Mouse (Mus musculus): ENCODE data around the gene Idh2.
A peak's percentile ranks its signal among the peaks of the same experiment; 100 is the strongest.

Idh2 gene

DNA sequence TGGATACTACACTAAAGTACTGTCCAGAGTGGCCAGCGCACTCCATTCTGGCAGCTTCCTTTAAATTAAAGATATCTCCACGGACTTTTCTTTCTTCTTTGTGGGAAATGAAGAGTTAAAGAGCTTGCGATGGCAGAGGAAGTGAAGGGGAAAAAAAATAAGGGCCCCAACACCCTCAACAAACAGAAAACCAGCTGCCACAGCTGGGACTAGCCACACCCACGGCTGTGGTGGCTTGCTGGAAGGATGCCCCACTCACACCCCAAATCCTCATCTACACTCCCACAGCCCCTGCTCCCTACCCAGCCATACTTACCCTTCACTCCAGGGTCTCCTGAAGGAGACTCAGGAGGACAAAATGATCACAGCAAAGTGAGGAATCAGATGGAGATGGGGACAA lies 7.9 kb upstream of the Idh2 start:
- DNase-seq (ENCODE audit: low read depth, low spot score) = no peak

DNA sequence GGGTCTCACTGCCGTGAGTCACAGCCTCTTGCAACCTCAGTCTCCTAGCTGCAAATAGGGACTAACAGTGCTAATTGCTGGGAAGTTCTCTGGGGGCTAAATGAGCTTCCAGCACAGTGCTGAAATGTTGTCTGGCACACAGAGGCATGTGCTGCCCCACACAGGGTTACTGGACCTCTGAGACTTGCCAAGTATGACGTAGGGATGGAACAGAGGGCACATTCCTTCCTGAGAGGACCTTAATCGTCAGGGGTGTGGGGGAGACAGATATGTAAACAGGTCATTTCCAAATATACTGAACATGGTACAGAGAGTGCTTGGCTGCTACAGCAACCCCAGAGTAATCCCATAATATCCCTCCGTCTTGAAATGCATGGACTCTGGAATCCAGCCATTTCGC lies 5.9 kb upstream of the Idh2 start:
- no peak for DNase-seq (ENCODE audit: low read depth, low spot score)

DNA sequence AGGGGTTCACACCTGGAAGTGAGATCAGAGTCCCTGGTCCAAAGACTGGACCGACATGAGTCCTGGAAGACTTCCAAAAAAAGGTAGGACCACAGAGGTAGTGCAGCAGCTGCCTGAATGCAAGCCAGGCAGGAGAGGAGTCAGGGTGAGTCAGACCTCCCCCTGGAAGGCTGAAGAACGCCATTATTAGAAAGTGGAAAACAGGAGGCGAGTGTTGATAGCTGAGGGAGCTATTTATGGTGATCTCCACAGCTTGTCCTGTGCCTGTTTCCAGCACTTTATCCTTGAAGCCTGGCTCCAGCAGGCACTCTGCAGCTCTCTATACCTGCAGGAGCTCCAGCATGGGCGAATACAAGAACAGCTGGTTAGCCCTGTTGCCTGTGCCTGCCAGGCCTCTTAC lies 4.0 kb upstream of the Idh2 start:
- DNase-seq (ENCODE audit: low read depth, low spot score) = no peak

DNA sequence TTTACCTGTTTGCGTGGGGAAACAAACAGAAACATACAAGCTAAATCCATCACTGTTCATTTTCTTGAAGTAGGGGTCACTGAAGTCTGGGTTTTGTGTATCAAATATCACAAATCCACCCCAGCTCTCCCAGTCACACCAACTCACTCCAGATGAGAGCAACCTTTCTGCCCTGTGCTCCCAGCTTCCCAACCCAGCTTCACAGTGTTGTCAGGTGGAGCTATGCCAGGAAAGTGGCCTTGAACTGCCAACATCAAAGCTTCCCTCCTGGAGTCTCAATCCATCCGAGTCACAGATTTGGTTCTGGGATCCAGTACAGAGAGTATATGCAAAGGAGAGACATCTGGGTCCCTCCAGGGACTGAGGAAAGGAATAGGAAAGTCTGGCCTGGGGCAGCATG lies 966 bp upstream of the Idh2 start:
- DNase-seq (ENCODE audit: low read depth, low spot score) = no peak

GRCm38 (mm10) chr7:80114451-80115223 lies 555 bp downstream of the Idh2 start:
- peak; percentile 54 for DNase-seq (ENCODE audit: low read depth, low spot score)

DNA sequence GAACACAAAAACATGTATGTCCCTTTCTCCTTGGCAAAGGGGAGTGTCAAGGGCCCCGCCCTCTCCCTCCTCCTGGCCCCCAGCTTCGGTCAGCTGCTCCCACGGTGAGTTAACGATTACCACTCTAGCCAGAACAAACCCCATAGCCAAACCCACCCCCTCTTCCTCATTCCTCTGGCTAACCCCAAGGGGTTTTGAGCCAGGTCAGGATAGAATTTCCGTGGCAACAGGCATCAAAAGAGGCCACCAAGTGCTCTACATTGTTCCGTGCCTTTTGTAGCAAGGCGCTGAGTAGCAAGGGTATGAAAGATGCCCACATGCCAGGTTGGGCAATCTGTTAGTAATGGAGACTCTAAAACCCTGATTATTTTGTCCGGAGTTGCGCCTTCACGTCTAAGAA lies 1.2 kb downstream of the Idh2 start:
- DNase-seq (ENCODE audit: low read depth, low spot score) = peak; percentile 53

GRCm38 (mm10) chr7:80111066-80112045 lies 3.8 kb downstream of the Idh2 start:
- DNase-seq (ENCODE audit: low read depth, low spot score) = no peak

- no peak for DNase-seq (ENCODE audit: low read depth, low spot score)
These were observed 8.8 kb downstream of the Idh2 start for GRCm38 (mm10) chr7:80106441-80106840.

DNA sequence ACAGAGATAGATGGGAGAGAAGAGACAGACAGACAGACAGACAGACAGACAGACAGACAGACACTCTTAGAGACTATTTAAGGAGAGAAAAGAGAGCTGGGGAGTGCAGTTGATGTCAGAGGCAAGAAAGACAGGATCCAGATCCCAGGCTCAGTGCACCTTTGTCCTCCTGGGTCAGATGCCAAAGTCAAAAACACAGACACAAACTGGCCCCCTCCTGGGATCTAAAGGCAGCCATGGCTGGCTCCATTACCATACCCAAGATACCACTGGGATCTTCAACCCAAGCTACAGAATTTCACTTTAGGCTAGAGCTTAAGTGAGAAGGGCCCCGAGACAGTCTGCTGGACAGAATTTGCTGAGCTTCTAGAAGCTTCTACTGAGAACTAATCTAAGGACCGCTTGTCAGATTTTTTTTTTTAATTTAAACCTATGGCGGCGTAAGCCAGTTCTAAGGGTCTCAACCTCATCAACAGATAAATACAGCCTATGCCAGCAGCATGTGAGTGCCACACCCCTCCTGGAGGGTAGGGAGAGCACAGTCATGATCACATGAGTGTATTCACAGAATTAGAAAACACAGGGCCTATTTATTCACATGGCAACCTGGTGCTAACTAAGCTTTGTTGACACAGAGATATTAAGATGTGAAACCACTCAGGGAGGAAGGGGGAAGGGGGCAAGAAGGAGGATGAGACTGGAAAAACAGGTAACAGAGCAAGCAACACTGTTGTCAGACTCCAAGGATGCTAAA lies 9.4 kb downstream of the Idh2 start:
- no peak for DNase-seq (ENCODE audit: low read depth, low spot score)

- DNase-seq (ENCODE audit: low read depth, low spot score) = no peak
These were observed 11.9 kb downstream of the Idh2 start for GRCm38 (mm10) chr7:80103335-80103734.

GRCm38 (mm10) chr7:80098389-80098976 lies 16.7 kb downstream of the Idh2 start:
- DNase-seq (ENCODE audit: low read depth, low spot score) = no peak

GRCm38 (mm10) chr7:80095598-80096309 lies 19.4 kb downstream of the Idh2 start:
- DNase-seq (ENCODE audit: low read depth, low spot score) = no peak

GRCm38 (mm10) chr7:80094481-80094880 lies 20.7 kb downstream of the Idh2 start:
- DNase-seq (ENCODE audit: low read depth, low spot score) = no peak

DNA sequence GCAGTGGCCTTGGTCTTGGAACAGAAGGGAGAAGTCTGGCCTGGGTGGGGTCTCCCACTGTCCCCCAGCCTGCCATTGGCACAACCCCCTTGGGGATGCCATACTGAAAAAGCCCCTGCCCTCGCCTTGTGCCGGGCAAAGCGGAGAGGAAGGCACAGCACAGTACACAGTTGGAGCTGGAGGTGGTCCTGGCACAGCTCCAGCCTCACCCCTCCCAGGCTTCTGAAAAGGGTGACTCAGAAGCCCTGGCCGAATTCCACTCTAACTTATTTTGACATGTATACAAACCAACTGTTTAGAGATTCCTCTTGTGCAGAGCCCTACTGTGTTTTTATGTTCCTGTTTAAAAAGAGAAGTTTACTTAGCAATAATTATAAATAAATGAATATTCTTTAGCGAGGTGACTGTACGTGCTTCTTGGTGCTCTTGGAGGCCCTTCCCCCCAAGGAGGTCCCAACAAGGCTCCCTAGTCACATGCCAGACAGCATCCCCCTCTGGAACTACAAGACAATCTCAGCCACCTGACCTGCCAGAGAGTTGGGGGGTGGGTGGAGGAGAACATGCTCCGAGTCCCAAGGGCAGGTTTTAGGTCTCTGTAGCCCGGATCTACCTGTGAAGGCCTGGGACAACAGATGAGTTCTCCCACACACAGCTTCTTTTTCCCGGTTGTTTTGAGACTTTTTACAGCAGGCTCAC lies 22.7 kb downstream of the Idh2 start:
- no peak for DNase-seq (ENCODE audit: low read depth, low spot score)

- no peak for DNase-seq (ENCODE audit: low read depth, low spot score)
These were observed 23.4 kb downstream of the Idh2 start for GRCm38 (mm10) chr7:80091866-80092210.

DNA sequence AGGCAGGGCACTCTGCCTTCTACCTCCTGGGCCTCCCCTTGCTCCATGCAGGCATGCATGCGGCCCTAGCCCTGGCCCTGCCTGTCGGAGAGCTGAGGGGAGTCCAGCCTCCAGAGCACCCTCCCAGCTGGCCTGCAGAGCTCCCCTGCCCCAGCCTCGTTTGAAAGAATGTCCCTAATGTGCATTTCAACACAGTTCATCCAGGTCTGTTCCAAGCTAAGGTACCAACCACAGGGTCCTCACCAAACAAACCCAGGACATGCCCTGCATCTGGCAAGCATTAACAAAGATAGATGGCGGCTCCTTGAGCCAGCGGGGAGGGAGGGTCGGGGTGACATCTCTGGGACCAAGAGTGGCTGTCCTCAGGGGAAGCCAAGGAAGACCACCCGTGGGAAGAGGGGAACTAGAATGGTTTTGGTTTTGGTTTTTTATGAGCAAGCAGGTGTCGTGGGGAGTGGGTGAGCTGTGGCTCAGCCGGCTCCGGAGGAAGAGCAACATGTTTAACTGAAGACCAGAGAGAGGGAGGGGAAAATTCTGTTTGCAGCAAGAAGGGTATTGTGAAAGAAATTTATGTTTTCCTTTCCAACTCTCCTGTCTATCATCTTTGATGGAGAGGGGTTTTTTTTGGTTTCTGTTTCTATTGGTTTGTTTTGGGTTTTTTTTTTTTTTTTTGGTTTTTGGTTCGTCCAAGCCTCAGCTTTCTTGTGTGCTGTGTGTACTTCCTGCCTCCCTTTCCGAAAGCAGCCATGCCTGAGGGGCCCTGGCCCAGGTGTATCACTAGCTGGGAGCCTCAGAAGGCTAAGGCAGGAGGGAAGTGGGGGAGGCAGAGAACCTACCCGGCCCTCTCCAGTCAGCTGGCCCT lies 24.0 kb downstream of the Idh2 start:
- no peak for DNase-seq (ENCODE audit: low read depth, low spot score)

DNA sequence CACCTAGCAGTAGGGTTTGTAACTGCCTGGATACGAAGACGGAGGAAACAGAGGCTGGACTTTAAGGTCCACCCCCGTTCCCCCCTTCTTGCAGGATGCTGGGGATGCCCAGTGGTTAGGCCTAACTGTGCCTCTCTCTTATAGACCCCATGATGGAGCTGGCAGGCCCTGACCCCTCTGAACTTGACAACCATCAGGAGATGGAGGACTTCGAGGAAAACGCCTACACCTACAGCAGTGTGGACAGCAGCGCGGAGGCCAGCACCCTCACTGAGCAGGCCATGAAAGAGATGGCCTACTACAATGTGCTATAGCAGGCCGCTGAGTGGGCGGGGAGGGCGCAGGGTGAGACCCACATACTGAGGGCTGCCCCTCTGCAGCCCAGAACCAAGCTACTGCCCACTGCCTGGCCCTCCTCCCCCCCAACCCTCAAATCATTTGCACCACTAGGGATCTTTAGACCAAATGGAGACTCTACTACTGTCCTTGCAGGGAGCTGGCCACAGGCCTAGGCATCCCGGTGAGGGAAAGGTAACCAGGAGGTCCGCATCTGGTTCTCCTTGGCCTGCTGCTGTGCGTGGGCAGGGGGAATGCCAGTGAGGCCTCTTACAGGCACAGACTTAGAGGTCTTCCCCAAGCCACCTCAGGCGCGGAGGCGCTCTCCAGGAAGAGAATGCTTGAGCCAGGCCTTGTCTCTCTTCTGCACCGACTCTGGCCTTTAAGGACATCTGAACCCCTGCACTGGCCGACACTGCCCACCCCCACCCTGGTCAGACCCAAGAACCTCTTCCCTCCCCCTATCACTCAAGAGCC lies 24.8 kb downstream of the Idh2 start:
- DNase-seq (ENCODE audit: low read depth, low spot score) = no peak

DNA sequence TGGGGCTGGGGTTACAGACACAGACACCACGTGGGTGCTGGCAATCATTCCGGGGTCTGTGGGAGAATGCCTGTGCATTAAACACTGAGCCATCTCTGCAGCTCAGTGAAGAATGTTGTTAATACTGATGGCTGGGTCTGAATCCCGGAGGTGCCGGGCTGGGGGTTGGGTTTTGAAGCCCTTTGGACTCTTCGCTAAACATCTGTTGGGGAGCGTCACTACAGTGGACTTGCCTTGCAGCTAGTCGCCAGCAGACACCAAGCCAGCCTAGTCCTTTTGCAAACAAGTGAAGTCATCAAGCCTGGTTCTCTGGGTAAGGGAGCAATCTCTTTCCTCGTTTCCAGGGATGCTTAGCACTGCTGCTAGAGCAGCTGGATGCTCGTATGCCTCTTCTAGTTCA lies 27.0 kb downstream of the Idh2 start:
- DNase-seq (ENCODE audit: low read depth, low spot score) = no peak

All from skeletal muscle tissue, adult 2 months (tissue).